ENCODE assay signal across 8 mouse cellular contexts in genomic region chr14:121676121-121676591, GRCm38 (mm10).
DNase-seq lines count a peak whose midpoint lies in the region; ATAC-seq and TF ChIP-seq lines count a peak whose summit lies in the region.

No protein-coding gene starts in this region.

- peak overlapping the region; percentile 70 for H3K27ac ChIP-seq in heart, adult 2 months
- H3K27ac ChIP-seq in heart, embryonic 10.5 days = peak overlapping the region; percentile 42; the same call in 1 of the 2 replicates
- H3K27ac ChIP-seq in kidney, postnatal 0 days = peak overlapping the region; percentile 85
- no peak overlapping the region for H3K27ac ChIP-seq in thymus, adult 2 months (ENCODE audit: control insufficient read depth, insufficient read depth, low read length)

- intact Hi-C loops in heart, adult 2 months (cut with DNase I) = no loop called here

- no peak for TF ChIP-seq CTCF in heart, adult 2 months (IDR thresholded peaks at IDR 0.05)
- no peak for TF ChIP-seq CTCF in kidney, postnatal 0 days (IDR thresholded peaks at IDR 0.05; ENCODE audit: low read depth)
- no peak for TF ChIP-seq CTCF in thymus, adult 2 months (IDR thresholded peaks at IDR 0.05; ENCODE audit: borderline replicate concordance, control insufficient read depth, extremely low read depth, insufficient read depth, low read length, poor library complexity)

- H3K9me3 ChIP-seq in heart, embryonic 10.5 days = no peaks in the 10 kb centered on the region
- no peaks in the 10 kb centered on the region for H3K9me3 ChIP-seq in kidney, postnatal 0 days (replicated peaks; ENCODE audit: low read length)

- peak; percentile 9; the same call in 1 of the 2 replicates for TF ChIP-seq EP300 in heart, adult 2 months (IDR thresholded peaks at IDR 0.05; ENCODE audit: insufficient read depth, low read depth, low read length)

- peak; percentile 44 to 45 for DNase-seq in heart, adult 2 months
- DNase-seq in heart, adult 8-10 months (ENCODE audit: low spot score) = no peak
- DNase-seq in R1 (ENCODE audit: low read depth, low spot score) = peak; percentile 80
- DNase-seq in heart, embryonic 10.5 days (ENCODE audit: low spot score) = no peak
- peak; percentile 76 for DNase-seq in kidney, postnatal 0 days (ENCODE audit: low spot score)
- DNase-seq in frontal cortex, adult 2 months (ENCODE audit: extremely low spot score in 1 of 2, low spot score in 1 of 2) = no peak
- DNase-seq in thymus, adult 2 months = no peak
- DNase-seq in natural killer cell, adult 2 months (ENCODE audit: low spot score in 2 of 2) = no peak

- no peak overlapping the region for H3K4me3 ChIP-seq in heart, adult 2 months
- no peak overlapping the region for H3K4me3 ChIP-seq in heart, embryonic 10.5 days
- no peak overlapping the region for H3K4me3 ChIP-seq in kidney, postnatal 0 days (replicated peaks; ENCODE audit: low read depth, low read length)
- no peak overlapping the region for H3K4me3 ChIP-seq in thymus, adult 2 months (ENCODE audit: control insufficient read depth, insufficient read depth, low read length)

- peaks cover 14% of the 10 kb centered on the region for H3K36me3 ChIP-seq in heart, adult 2 months (ENCODE audit: control insufficient read depth, insufficient read depth, low read length)
- no peaks in the 10 kb centered on the region; the same call in 1 of the 2 replicates for H3K36me3 ChIP-seq in heart, embryonic 10.5 days
- H3K36me3 ChIP-seq in kidney, postnatal 0 days (ENCODE audit: insufficient read depth, low read length) = 0 out of 2 replicates have a peak, but pooled peaks cover 4% of the 10 kb centered on the region
- no peaks in the 10 kb centered on the region for H3K36me3 ChIP-seq in thymus, adult 2 months (ENCODE audit: control insufficient read depth, insufficient read depth, low read length)

- no peaks in the 10 kb centered on the region for H3K27me3 ChIP-seq in heart, adult 2 months (ENCODE audit: control insufficient read depth, insufficient read depth, low read length)
- H3K27me3 ChIP-seq in heart, embryonic 10.5 days (ENCODE audit: insufficient read depth, poor library complexity, severe bottlenecking) = no peaks in the 10 kb centered on the region
- H3K27me3 ChIP-seq in kidney, postnatal 0 days (ENCODE audit: insufficient read depth, low read length) = no peaks in the 10 kb centered on the region
- no peaks in the 10 kb centered on the region for H3K27me3 ChIP-seq in thymus, adult 2 months (ENCODE audit: control insufficient read depth, insufficient read depth, low read length)

- no peak overlapping the region for H3K9ac ChIP-seq in heart, adult 2 months (ENCODE audit: low read depth, low read length)
- no peak overlapping the region for H3K9ac ChIP-seq in kidney, postnatal 0 days (ENCODE audit: low read depth, low read length)

- H3K4me1 ChIP-seq in heart, adult 2 months (ENCODE audit: control insufficient read depth, insufficient read depth, low read length) = peaks cover 24% of the 10 kb centered on the region
- peaks cover 29% of the 10 kb centered on the region for H3K4me1 ChIP-seq in heart, embryonic 10.5 days
- peaks cover 33% of the 10 kb centered on the region for H3K4me1 ChIP-seq in kidney, postnatal 0 days (replicated peaks; ENCODE audit: insufficient read depth, low read length)
- H3K4me1 ChIP-seq in thymus, adult 2 months (replicated peaks; ENCODE audit: control insufficient read depth, insufficient read depth, low read length) = no peaks in the 10 kb centered on the region

- H3K79me2 ChIP-seq in heart, adult 2 months (replicated peaks; ENCODE audit: control insufficient read depth, insufficient read depth, low read length) = no peaks in the 10 kb centered on the region

- no peak for TF ChIP-seq POLR2A in heart, adult 2 months (IDR thresholded peaks at IDR 0.05; ENCODE audit: insufficient read depth, low read depth, low read length)
- no peak for TF ChIP-seq POLR2A in thymus, adult 2 months (IDR thresholded peaks at IDR 0.05; ENCODE audit: control insufficient read depth, extremely low read depth, insufficient read depth, low read length, poor library complexity)

- 0 out of 2 replicates have a peak overlapping the region, but pooled peaks have one; percentile 8 for H3K4me2 ChIP-seq in kidney, postnatal 0 days (ENCODE audit: low read length)

- peak; percentile 49 for ATAC-seq in kidney, postnatal 0 days (replicated peaks; ENCODE audit: low FRiP score, low read depth)

Comparison
In these comparisons a context has a peak if more than half of its experiments do, and no peak if none do; other contexts are left out.
1. DNase-seq: peak in heart, adult 2 months (2 of 2), R1 (single experiment) and kidney, postnatal 0 days (single experiment); none in heart, adult 8-10 months (single experiment), heart, embryonic 10.5 days (single experiment), frontal cortex, adult 2 months (0 of 2), thymus, adult 2 months (single experiment) and natural killer cell, adult 2 months (0 of 2).